Mouse (Mus musculus) ES-E14 (cell line): ENCODE data around the gene Gm20479. TPM values are rescaled to one million over a fixed set of nuclear protein-coding genes. Genes with fewer than 3 reads are reported as not detected.

Experiments
- DNase-seq: peaks from one replicate; pipeline ENCODE4 v3.0.0-alpha.2; 2013; ENCODE audit warnings: low read depth, low spot score
- H3K27ac ChIP-seq: 2 replicates; pipeline ENCODE4 v1.5.1; 2012; ENCODE audit warnings: low read depth, mild to moderate bottlenecking, low read length, moderate library complexity, mixed read lengths; ENCODE audit not compliant: poor library complexity, insufficient read depth, severe bottlenecking
- H3K36me3 ChIP-seq: 2 replicates; pipeline ENCODE4 v1.6.1; 2012; ENCODE audit warnings: mild to moderate bottlenecking, low read length, moderate library complexity, mixed read lengths; ENCODE audit not compliant: control insufficient read depth, poor library complexity, insufficient read depth, severe bottlenecking
- H3K4me1 ChIP-seq, 2 experiments: fragments of 150-350 bp in 1 of 2; sonication (generic) in 1 of 2; 2 replicates each; pipeline ENCODE4 v1.6.1; 2012; ENCODE audit warnings: low read length in 2 of 2, mild to moderate bottlenecking in 1 of 2, mixed read lengths in 1 of 2; ENCODE audit not compliant: control insufficient read depth in 2 of 2, insufficient read depth in 2 of 2, poor library complexity in 1 of 2
- H3K4me3 ChIP-seq, 2 experiments: fragments of 150-350 bp in 1 of 2; sonication (generic) in 1 of 2; 2 replicates each; pipeline ENCODE4 v1.5.1; 2012; ENCODE audit warnings: low read length in 2 of 2, low read depth in 1 of 2, mild to moderate bottlenecking in 1 of 2, mixed read lengths in 1 of 2; ENCODE audit not compliant: insufficient read depth in 1 of 2, poor library complexity in 1 of 2, severe bottlenecking in 1 of 2
- H3K9ac ChIP-seq: 2 replicates; pipeline ENCODE4 v1.6.1; 2012; ENCODE audit warnings: low read depth, mild to moderate bottlenecking, low read length, mixed read lengths; ENCODE audit not compliant: poor library complexity, insufficient read depth, severe bottlenecking
- H3K9me3 ChIP-seq: fragments of 150-350 bp; sonication (generic); 2 replicates; pipeline ENCODE4 v1.6.1; 2012; ENCODE audit warnings: low read depth, mild to moderate bottlenecking, low read length; ENCODE audit not compliant: control insufficient read depth, insufficient read depth
- CHD2 ChIP-seq: IDR thresholded peaks from 2 replicates; pipeline ENCODE4 v1.6.1; 2014; ENCODE audit warnings: mild to moderate bottlenecking, low read depth, low read length, inconsistent platforms
- HCFC1 ChIP-seq: IDR thresholded peaks from 2 replicates; pipeline ENCODE4 v1.6.1; 2012; ENCODE audit warnings: low read length, inconsistent platforms, borderline replicate concordance; ENCODE audit not compliant: insufficient read depth
- MAFK ChIP-seq: IDR thresholded peaks from 2 replicates; pipeline ENCODE4 v1.6.1; 2014; ENCODE audit warnings: mild to moderate bottlenecking, low read depth, low read length, inconsistent platforms; ENCODE audit not compliant: insufficient read depth
- ZC3H11A ChIP-seq: IDR thresholded peaks from 2 replicates; pipeline ENCODE4 v1.6.1; 2012; ENCODE audit warnings: low read depth, mild to moderate bottlenecking, inconsistent platforms, low read length, borderline replicate concordance
- ZNF384 ChIP-seq: IDR thresholded peaks from 2 replicates; pipeline ENCODE4 v1.6.1; 2012; ENCODE audit warnings: low read depth, low read length, inconsistent platforms
- in situ Hi-C, 2 experiments: fragments of 600-800 bp; cut with MboI; formaldehyde crosslinking; loops; one replicate each; pipeline ENCODE4 v1.15.1; 2025; ENCODE audit warnings: low sequenced_read_pairs in 2 of 2, inconsistent platforms in 1 of 2; ENCODE audit not compliant: unreplicated experiment in 2 of 2
- total RNA-seq: library from RNA; depleted of rRNA; stranded (reverse); fragments of 300-350 nt; gene quantifications from 2 replicates; pipeline ENCODE4 v1.2.3, GENCODE M21; 2012

The Gm20479 gene
- total RNA-seq, 1 experiment = 1.5 TPM

- TF ChIP-seq MAFK (no peak), ZNF384 (no peak), ZC3H11A (no peak), HCFC1 (no peak)
- H3K9me3 ChIP-seq = peaks cover 1% of the 10 kb centered on the region; the same call in 1 of the 2 replicates
- H3K36me3 ChIP-seq = peaks cover 36% of the 10 kb centered on the region
- in situ Hi-C loops = no loop called here
- no peak overlapping the region for H3K4me3 ChIP-seq
- DNase-seq = no peak
- H3K4me1 ChIP-seq = peaks cover 3 to 13% of the 10 kb centered on the region in 2 experiments
- H3K9ac ChIP-seq = no peak overlapping the region
- H3K27ac ChIP-seq = no peak overlapping the region; the same call in 1 of the 2 replicates
Observed at GRCm38 (mm10) chr7:27319411-27319810, 37.8 kb downstream of the Gm20479 start.

DNA sequence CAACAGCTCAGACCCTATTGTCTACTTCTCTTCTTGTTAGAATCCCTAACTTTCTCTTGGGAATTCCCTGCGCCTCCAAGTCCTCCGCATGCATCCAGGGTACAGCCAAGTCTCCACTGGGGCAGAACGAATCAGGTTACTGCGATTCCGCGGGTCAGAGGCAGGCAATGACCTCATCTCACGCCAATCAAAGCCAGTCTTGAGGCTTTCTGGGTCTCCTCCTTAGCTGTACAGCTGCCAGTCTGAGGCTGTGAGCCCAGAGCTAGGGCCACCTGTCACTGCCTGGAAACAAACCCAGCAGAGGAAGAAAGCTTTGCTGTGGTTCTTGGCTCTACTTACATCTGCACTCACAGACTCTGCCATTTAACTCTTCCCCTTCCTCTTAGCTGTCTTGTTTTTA, 41.3 kb downstream of the Gm20479 start:
- in situ Hi-C loops = no loop called here
- Histone ChIP-seq H3K36me3 (peaks cover 31% of the 10 kb centered on the region), H3K27ac (no peak overlapping the region), H3K4me1 (peaks cover 2 to 6% of the 10 kb centered on the region in 2 experiments; a peak in 3 of 4 replicates), H3K4me3 (no peak overlapping the region), H3K9ac (no peak overlapping the region), H3K9me3 (peaks cover 1% of the 10 kb centered on the region; the same call in 1 of the 2 replicates)
- TF ChIP-seq HCFC1 (no peak), CHD2 (no peak), ZNF384 (no peak), ZC3H11A (no peak), MAFK (no peak)
- no peak for DNase-seq

- TF ChIP-seq ZC3H11A = no peak
- TF ChIP-seq CHD2 = no peak
- no peak for TF ChIP-seq HCFC1
- no peak for TF ChIP-seq MAFK
- in situ Hi-C loops = no loop called here
- Histone ChIP-seq H3K4me3 (no peak overlapping the region), H3K9ac (no peak overlapping the region), H3K36me3 (peaks cover 25% of the 10 kb centered on the region), H3K27ac (no peak overlapping the region), H3K9me3 (peaks cover 1% of the 10 kb centered on the region; the same call in 1 of the 2 replicates), H3K4me1 (peaks cover 3 to 6% of the 10 kb centered on the region in 2 experiments; a peak in 3 of 4 replicates)
- no peak for DNase-seq
Observed at GRCm38 (mm10) chr7:27314393-27314792, 42.8 kb downstream of the Gm20479 start.

GRCm38 (mm10) chr7:27311651-27312284, 45.5 kb downstream of the Gm20479 start:
- Histone ChIP-seq H3K4me3 (peak overlapping the region; percentile 23 to 58), H3K4me1 (peaks cover 5% of the 10 kb centered on the region in 2 experiments; a peak in 3 of 4 replicates), H3K36me3 (peaks cover 16% of the 10 kb centered on the region), H3K27ac (peak overlapping the region; percentile 97), H3K9ac (peak overlapping the region; percentile 78; the same call in 1 of the 2 replicates), H3K9me3 (peaks cover 1% of the 10 kb centered on the region; the same call in 1 of the 2 replicates)
- no peak for DNase-seq
- TF ChIP-seq MAFK (no peak), ZNF384 (no peak), HCFC1 (no peak), CHD2 (no peak), ZC3H11A (no peak)
- in situ Hi-C loops = no loop called here
